Mouse (Mus musculus): Measurements from ENCODE around the gene Plxnc1. TPM values are rescaled to one million over a fixed set of nuclear protein-coding genes. Genes with fewer than 3 reads are reported as not detected.
A peak's percentile ranks its signal among the peaks of the same experiment; 100 is the strongest.

Plxnc1 gene
- total and polyA plus RNA-seq, 2 experiments from 2014 or later, result 1.4 to 9.4 TPM

GRCm38 (mm10) chr10:94947915-94948675, 3.5 kb upstream of the Plxnc1 start:
- H3K27ac ChIP-seq (ENCODE audit: low read depth), result no peak overlapping the region
- peaks cover 11% of the 10 kb centered on the region for H3K4me1 ChIP-seq (ENCODE audit: control insufficient read depth, insufficient read depth)
- ATAC-seq (ENCODE audit: insufficient read depth, low read depth) (no peak), DNase-seq (ENCODE audit: low spot score) (no peak)
- no peak for TF ChIP-seq EP300 (IDR thresholded peaks at IDR 0.05; ENCODE audit: low read depth)
- no peak for TF ChIP-seq CTCF (IDR thresholded peaks at IDR 0.05; ENCODE audit: low read depth)
- H3K4me2 ChIP-seq (ENCODE audit: low read depth, low read length), result no peak overlapping the region
- H3K36me3 ChIP-seq (replicated peaks; ENCODE audit: control insufficient read depth, insufficient read depth, low read length), result no peaks in the 10 kb centered on the region
- no peaks in the 10 kb centered on the region for H3K9me3 ChIP-seq (replicated peaks; ENCODE audit: control insufficient read depth, low read length)
- H3K9ac ChIP-seq (replicated peaks; ENCODE audit: low read depth, low read length), result no peak overlapping the region
- WGBS, result 65% methylated on average over 10 of the region's 10 CpGs
- H3K27me3 ChIP-seq (ENCODE audit: control insufficient read depth, insufficient read depth, low read length), result peaks cover 34% of the 10 kb centered on the region
- no peak overlapping the region for H3K4me3 ChIP-seq (ENCODE audit: low read depth, low read length)

- H3K27me3 ChIP-seq (ENCODE audit: control insufficient read depth, insufficient read depth, low read length), result peaks cover 41% of the 10 kb centered on the region
- peak; percentile 32 for TF ChIP-seq CTCF (IDR thresholded peaks at IDR 0.05; ENCODE audit: low read depth)
- TF ChIP-seq EP300 (IDR thresholded peaks at IDR 0.05; ENCODE audit: low read depth), result no peak
- WGBS, result 61% methylated on average over 7 of the region's 7 CpGs
These were observed 2.8 kb upstream of the Plxnc1 start for GRCm38 (mm10) chr10:94947386-94947785.

GRCm38 (mm10) chr10:94945206-94945711, 624 bp upstream of the Plxnc1 start:
- DNase-seq (ENCODE audit: low spot score) (no peak), ATAC-seq (ENCODE audit: insufficient read depth, low read depth) (0 out of 2 replicates have a peak, but pooled peaks have one; percentile 5)
- Histone ChIP-seq H3K9me3 (replicated peaks; ENCODE audit: control insufficient read depth, low read length) (no peaks in the 10 kb centered on the region), H3K27ac (ENCODE audit: low read depth) (no peak overlapping the region), H3K4me2 (ENCODE audit: low read depth, low read length) (peak overlapping the region; percentile 99), H3K4me3 (ENCODE audit: low read depth, low read length) (peak overlapping the region; percentile 82), H3K27me3 (ENCODE audit: control insufficient read depth, insufficient read depth, low read length) (peaks cover 55% of the 10 kb centered on the region), H3K9ac (replicated peaks; ENCODE audit: low read depth, low read length) (peak overlapping the region; percentile 61), H3K4me1 (ENCODE audit: control insufficient read depth, insufficient read depth) (peaks cover 15% of the 10 kb centered on the region), H3K36me3 (replicated peaks; ENCODE audit: control insufficient read depth, insufficient read depth, low read length) (no peaks in the 10 kb centered on the region)
- no peak for TF ChIP-seq EP300 (IDR thresholded peaks at IDR 0.05; ENCODE audit: low read depth)
- TF ChIP-seq CTCF (IDR thresholded peaks at IDR 0.05; ENCODE audit: low read depth), result no peak
- under 1% methylated on average over 36 of the region's 36 CpGs for WGBS

More at GRCm38 (mm10) chr10:94947386-94947785, 2.8 kb upstream of the Plxnc1 start:
- no peak overlapping the region for H3K4me2 ChIP-seq (ENCODE audit: low read depth, low read length)
- DNase-seq (ENCODE audit: low spot score) (no peak), ATAC-seq (ENCODE audit: insufficient read depth, low read depth) (no peak)
- no peak overlapping the region for H3K27ac ChIP-seq (ENCODE audit: low read depth)
- H3K9me3 ChIP-seq (replicated peaks; ENCODE audit: control insufficient read depth, low read length), result no peaks in the 10 kb centered on the region
- H3K4me3 ChIP-seq (ENCODE audit: low read depth, low read length), result no peak overlapping the region
- no peak overlapping the region for H3K9ac ChIP-seq (replicated peaks; ENCODE audit: low read depth, low read length)
- peaks cover 15% of the 10 kb centered on the region for H3K4me1 ChIP-seq (ENCODE audit: control insufficient read depth, insufficient read depth)
- no peaks in the 10 kb centered on the region for H3K36me3 ChIP-seq (replicated peaks; ENCODE audit: control insufficient read depth, insufficient read depth, low read length)

GRCm38 (mm10) chr10:94943846-94944690, 567 bp downstream of the Plxnc1 start:
- Histone ChIP-seq H3K9me3 (replicated peaks; ENCODE audit: control insufficient read depth, low read length) (no peaks in the 10 kb centered on the region), H3K27ac (ENCODE audit: low read depth) (peak overlapping the region; percentile 18; the same call in 1 of the 2 replicates), H3K4me2 (ENCODE audit: low read depth, low read length) (peak overlapping the region; percentile 99), H3K9ac (replicated peaks; ENCODE audit: low read depth, low read length) (peak overlapping the region; percentile 61), H3K36me3 (replicated peaks; ENCODE audit: control insufficient read depth, insufficient read depth, low read length) (no peaks in the 10 kb centered on the region), H3K4me1 (ENCODE audit: control insufficient read depth, insufficient read depth) (peaks cover 15% of the 10 kb centered on the region), H3K4me3 (ENCODE audit: low read depth, low read length) (peak overlapping the region; percentile 82), H3K27me3 (ENCODE audit: control insufficient read depth, insufficient read depth, low read length) (peaks cover 55% of the 10 kb centered on the region)
- peak; percentile 42 for TF ChIP-seq CTCF (IDR thresholded peaks at IDR 0.05; ENCODE audit: low read depth)
- no peak for TF ChIP-seq EP300 (IDR thresholded peaks at IDR 0.05; ENCODE audit: low read depth)
- ATAC-seq (ENCODE audit: insufficient read depth, low read depth) (peak; percentile 20), DNase-seq (ENCODE audit: low spot score) (no peak)
- 1% methylated on average over 76 of the region's 110 CpGs for WGBS

GRCm38 (mm10) chr10:94943401-94943845, 1.2 kb downstream of the Plxnc1 start:
- Histone ChIP-seq H3K9ac (replicated peaks; ENCODE audit: low read depth, low read length) (peak overlapping the region; percentile 61), H3K27me3 (ENCODE audit: control insufficient read depth, insufficient read depth, low read length) (peaks cover 55% of the 10 kb centered on the region), H3K9me3 (replicated peaks; ENCODE audit: control insufficient read depth, low read length) (no peaks in the 10 kb centered on the region), H3K4me3 (ENCODE audit: low read depth, low read length) (peak overlapping the region; percentile 82), H3K4me1 (ENCODE audit: control insufficient read depth, insufficient read depth) (peaks cover 15% of the 10 kb centered on the region), H3K27ac (ENCODE audit: low read depth) (no peak overlapping the region), H3K4me2 (ENCODE audit: low read depth, low read length) (peak overlapping the region; percentile 99), H3K36me3 (replicated peaks; ENCODE audit: control insufficient read depth, insufficient read depth, low read length) (no peaks in the 10 kb centered on the region)
- peak; percentile 20; the same call in 1 of the 2 replicates for ATAC-seq (ENCODE audit: insufficient read depth, low read depth)
- DNase-seq (ENCODE audit: low spot score), result no peak
- TF ChIP-seq EP300 (IDR thresholded peaks at IDR 0.05; ENCODE audit: low read depth) (no peak), CTCF (IDR thresholded peaks at IDR 0.05; ENCODE audit: low read depth) (no peak)
- WGBS, result under 1% methylated on average over 26 of the region's 26 CpGs

All from heart, postnatal 0 days (tissue).